Mouse (Mus musculus): ENCODE data around the gene Lmo2. TPM values are rescaled to one million over a fixed set of nuclear protein-coding genes. Genes with fewer than 3 reads are reported as not detected.

Gene Lmo2
- 25.8 and 28.7 TPM in 2 replicates for polyA plus RNA-seq (2015; fragmentation: Nextera tagmentation; extraction: Ambion mirVana)

GRCm38 (mm10) chr2:103957649-103958546 lies at the start of gene Lmo2:
TSS of gene Lmo2 (plus strand) at chr2:103957986.
- H3K4me2 ChIP-seq (replicated peaks) = no peak within 1 kb of the TSS
- ATAC-seq = no peak
- H3K36me3 ChIP-seq = no peaks in the 10 kb centered on the region
- WGBS = 78% methylated on average over 10 of the region's 10 CpGs
- H3K9ac ChIP-seq (replicated peaks) = no peak within 1 kb of the TSS
- H3K27ac ChIP-seq = no peak within 1 kb of the TSS
- H3K9me3 ChIP-seq = no peaks in the 10 kb centered on the region
- H3K4me3 ChIP-seq (replicated peaks) = no peak within 1 kb of the TSS
- H3K27me3 ChIP-seq = no peaks in the 10 kb centered on the region
- H3K4me1 ChIP-seq (replicated peaks) = no peaks in the 10 kb centered on the region

GRCm38 (mm10) chr2:103910601-103911000 lies 47.2 kb upstream of the Lmo2 start:
- Histone ChIP-seq H3K27me3 (no peaks in the 10 kb centered on the region), H3K36me3 (no peaks in the 10 kb centered on the region), H3K4me3 (replicated peaks) (no peak overlapping the region), H3K4me1 (replicated peaks) (peaks cover 10% of the 10 kb centered on the region; the same call in 1 of the 2 replicates), H3K9me3 (no peaks in the 10 kb centered on the region), H3K27ac (no peak overlapping the region), H3K9ac (replicated peaks) (no peak overlapping the region), H3K4me2 (replicated peaks) (no peak overlapping the region)
- WGBS = 87% methylated on average over 5 of the region's 5 CpGs
- ATAC-seq = no peak

- Histone ChIP-seq H3K27ac (no peak overlapping the region), H3K4me2 (replicated peaks) (no peak overlapping the region), H3K27me3 (no peaks in the 10 kb centered on the region), H3K9me3 (no peaks in the 10 kb centered on the region), H3K36me3 (no peaks in the 10 kb centered on the region), H3K4me3 (replicated peaks) (no peak overlapping the region), H3K9ac (replicated peaks) (no peak overlapping the region), H3K4me1 (replicated peaks) (no peaks in the 10 kb centered on the region)
- no peak for ATAC-seq
- 88% methylated on average over 16 of the region's 16 CpGs for WGBS
Observed at GRCm38 (mm10) chr2:103912481-103913251, 45.1 kb upstream of the Lmo2 start.

GRCm38 (mm10) chr2:103913252-103913650 lies 44.5 kb upstream of the Lmo2 start:
- H3K27me3 ChIP-seq = no peaks in the 10 kb centered on the region
- no peak overlapping the region for H3K9ac ChIP-seq (replicated peaks)
- no peak for ATAC-seq
- no peaks in the 10 kb centered on the region for H3K36me3 ChIP-seq
- WGBS = 82% methylated on average over 6 of the region's 6 CpGs
- H3K4me3 ChIP-seq (replicated peaks) = no peak overlapping the region
- no peaks in the 10 kb centered on the region for H3K9me3 ChIP-seq
- H3K27ac ChIP-seq = no peak overlapping the region
- H3K4me2 ChIP-seq (replicated peaks) = no peak overlapping the region
- no peaks in the 10 kb centered on the region for H3K4me1 ChIP-seq (replicated peaks)

GRCm38 (mm10) chr2:103916069-103916468 lies 41.7 kb upstream of the Lmo2 start:
- no peaks in the 10 kb centered on the region for H3K9me3 ChIP-seq
- H3K9ac ChIP-seq (replicated peaks) = no peak overlapping the region
- 93% methylated on average over 5 of the region's 5 CpGs for WGBS
- no peaks in the 10 kb centered on the region for H3K36me3 ChIP-seq
- H3K27me3 ChIP-seq = no peaks in the 10 kb centered on the region
- no peak overlapping the region for H3K4me3 ChIP-seq (replicated peaks)
- no peak overlapping the region for H3K4me2 ChIP-seq (replicated peaks)
- no peak for ATAC-seq
- no peak overlapping the region for H3K27ac ChIP-seq
- no peaks in the 10 kb centered on the region for H3K4me1 ChIP-seq (replicated peaks)

- H3K4me3 ChIP-seq (replicated peaks) = no peak overlapping the region
- no peak overlapping the region for H3K4me2 ChIP-seq (replicated peaks)
- H3K4me1 ChIP-seq (replicated peaks) = no peaks in the 10 kb centered on the region
- no peak overlapping the region for H3K27ac ChIP-seq
- H3K9me3 ChIP-seq = no peaks in the 10 kb centered on the region
- no peak for ATAC-seq
- no peaks in the 10 kb centered on the region for H3K27me3 ChIP-seq
- no peaks in the 10 kb centered on the region for H3K36me3 ChIP-seq
- H3K9ac ChIP-seq (replicated peaks) = no peak overlapping the region
- 70% methylated on average over 5 of the region's 5 CpGs for WGBS
Observed at GRCm38 (mm10) chr2:103917375-103917774, 40.4 kb upstream of the Lmo2 start.

- Histone ChIP-seq H3K27me3 (no peaks in the 10 kb centered on the region), H3K9me3 (no peaks in the 10 kb centered on the region), H3K4me2 (replicated peaks) (no peak overlapping the region), H3K4me3 (replicated peaks) (no peak overlapping the region), H3K4me1 (replicated peaks) (no peaks in the 10 kb centered on the region), H3K27ac (no peak overlapping the region), H3K36me3 (no peaks in the 10 kb centered on the region), H3K9ac (replicated peaks) (no peak overlapping the region)
- 79% methylated on average over 2 of the region's 2 CpGs for WGBS
- ATAC-seq = no peak
Observed at GRCm38 (mm10) chr2:103918375-103918774, 39.4 kb upstream of the Lmo2 start.

- H3K27ac ChIP-seq = no peak overlapping the region
- no peaks in the 10 kb centered on the region for H3K9me3 ChIP-seq
- H3K4me1 ChIP-seq (replicated peaks) = no peaks in the 10 kb centered on the region
- H3K4me3 ChIP-seq (replicated peaks) = no peak overlapping the region
- no peaks in the 10 kb centered on the region for H3K36me3 ChIP-seq
- no peaks in the 10 kb centered on the region for H3K27me3 ChIP-seq
- no peak for ATAC-seq
- no peak overlapping the region for H3K9ac ChIP-seq (replicated peaks)
- no peak overlapping the region for H3K4me2 ChIP-seq (replicated peaks)
- WGBS = 65% methylated on average over 6 of the region's 6 CpGs
Observed at GRCm38 (mm10) chr2:103919488-103919887, 38.3 kb upstream of the Lmo2 start.

GRCm38 (mm10) chr2:103926586-103927113 lies 31.1 kb upstream of the Lmo2 start:
- no peak for ATAC-seq
- Histone ChIP-seq H3K9me3 (no peaks in the 10 kb centered on the region), H3K27ac (no peak overlapping the region), H3K27me3 (no peaks in the 10 kb centered on the region), H3K4me2 (replicated peaks) (no peak overlapping the region), H3K4me3 (replicated peaks) (no peak overlapping the region), H3K36me3 (no peaks in the 10 kb centered on the region), H3K4me1 (replicated peaks) (peaks cover 11% of the 10 kb centered on the region), H3K9ac (replicated peaks) (no peak overlapping the region)
- WGBS = 93% methylated on average over 4 of the region's 4 CpGs

GRCm38 (mm10) chr2:103927610-103928145 lies 30.1 kb upstream of the Lmo2 start:
- no peaks in the 10 kb centered on the region for H3K27me3 ChIP-seq
- H3K36me3 ChIP-seq = no peaks in the 10 kb centered on the region
- H3K9me3 ChIP-seq = no peaks in the 10 kb centered on the region
- no peak for ATAC-seq
- H3K9ac ChIP-seq (replicated peaks) = no peak overlapping the region
- no peak overlapping the region for H3K4me3 ChIP-seq (replicated peaks)
- 39% methylated on average over 1 of the region's 1 CpGs for WGBS
- no peak overlapping the region for H3K27ac ChIP-seq
- no peak overlapping the region for H3K4me2 ChIP-seq (replicated peaks)
- H3K4me1 ChIP-seq (replicated peaks) = peaks cover 11% of the 10 kb centered on the region

GRCm38 (mm10) chr2:103930306-103931019 lies 27.3 kb upstream of the Lmo2 start:
- no peak for ATAC-seq
- H3K36me3 ChIP-seq = no peaks in the 10 kb centered on the region
- no peak overlapping the region for H3K27ac ChIP-seq
- no peaks in the 10 kb centered on the region for H3K9me3 ChIP-seq
- H3K4me2 ChIP-seq (replicated peaks) = no peak overlapping the region
- no peak overlapping the region for H3K9ac ChIP-seq (replicated peaks)
- H3K4me1 ChIP-seq (replicated peaks) = peaks cover 11% of the 10 kb centered on the region
- H3K27me3 ChIP-seq = no peaks in the 10 kb centered on the region
- WGBS = 54% methylated on average over 13 of the region's 13 CpGs
- H3K4me3 ChIP-seq (replicated peaks) = no peak overlapping the region

All from midbrain, embryonic 13.5 days (tissue).